Mouse (Mus musculus): ENCODE data around the gene Nlrc5.
"Not testable (repeated sequence)": the region's sequence is repeated elsewhere in the genome, so short reads cannot be mapped to it uniquely, and the experiment has no call there.

Nlrc5 gene

GRCm38 (mm10) chr8:94433981-94434466 lies at the start of gene Nlrc5:
Nlrc5 (plus strand) TSS chr8:94434356.
- peak; percentile 58 to 72 for DNase-seq (ENCODE audit: low spot score in 2 of 2)

GRCm38 (mm10) chr8:94385506-94386213 lies 48.5 kb upstream of the Nlrc5 start:
- DNase-seq (ENCODE audit: low spot score in 2 of 2) = no peak

DNA sequence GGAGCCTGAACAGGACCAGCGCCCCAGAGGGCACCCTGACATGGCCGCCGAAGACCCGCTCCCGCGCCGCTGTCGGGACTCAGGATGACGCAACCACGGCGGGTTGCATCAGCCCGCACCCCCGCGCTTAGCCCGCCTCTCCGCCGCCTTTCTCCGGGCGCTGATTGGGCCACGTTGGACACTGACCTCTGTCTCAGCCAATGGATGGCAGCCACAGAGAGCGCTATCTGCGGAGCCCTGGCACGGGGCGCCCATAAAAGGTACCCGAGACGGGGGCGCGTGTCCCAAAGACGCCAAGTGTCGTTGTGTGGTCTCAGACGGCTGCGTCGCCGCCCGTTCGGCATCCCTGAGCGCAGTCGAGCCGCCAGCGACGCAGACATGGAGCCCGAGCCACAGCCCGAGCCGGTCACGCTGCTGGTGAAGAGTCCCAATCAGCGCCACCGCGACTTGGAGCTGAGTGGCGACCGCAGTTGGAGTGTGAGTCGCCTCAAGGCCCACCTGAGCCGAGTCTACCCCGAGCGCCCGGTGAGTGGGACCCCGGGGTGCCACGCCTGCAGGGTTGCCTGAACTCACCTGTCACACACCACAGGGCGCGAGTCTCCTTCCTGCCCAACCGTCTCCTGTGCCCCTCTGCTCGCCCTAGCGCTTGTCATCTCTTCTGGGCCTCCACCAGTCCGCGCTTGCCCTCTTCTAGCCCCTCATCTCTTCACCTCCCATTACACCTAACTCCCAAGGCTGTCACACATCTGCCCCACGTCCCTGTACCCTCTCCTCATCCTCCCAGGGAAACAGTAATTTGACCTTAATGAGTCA lies 47.7 kb upstream of the Nlrc5 start, which contains the start of gene Herpud1:
Gene Herpud1 (plus strand): TSS at position 225 of the 813 bp plus-strand sequence.
- DNase-seq (ENCODE audit: low spot score in 2 of 2) = peak; percentile 96 to 97

DNA sequence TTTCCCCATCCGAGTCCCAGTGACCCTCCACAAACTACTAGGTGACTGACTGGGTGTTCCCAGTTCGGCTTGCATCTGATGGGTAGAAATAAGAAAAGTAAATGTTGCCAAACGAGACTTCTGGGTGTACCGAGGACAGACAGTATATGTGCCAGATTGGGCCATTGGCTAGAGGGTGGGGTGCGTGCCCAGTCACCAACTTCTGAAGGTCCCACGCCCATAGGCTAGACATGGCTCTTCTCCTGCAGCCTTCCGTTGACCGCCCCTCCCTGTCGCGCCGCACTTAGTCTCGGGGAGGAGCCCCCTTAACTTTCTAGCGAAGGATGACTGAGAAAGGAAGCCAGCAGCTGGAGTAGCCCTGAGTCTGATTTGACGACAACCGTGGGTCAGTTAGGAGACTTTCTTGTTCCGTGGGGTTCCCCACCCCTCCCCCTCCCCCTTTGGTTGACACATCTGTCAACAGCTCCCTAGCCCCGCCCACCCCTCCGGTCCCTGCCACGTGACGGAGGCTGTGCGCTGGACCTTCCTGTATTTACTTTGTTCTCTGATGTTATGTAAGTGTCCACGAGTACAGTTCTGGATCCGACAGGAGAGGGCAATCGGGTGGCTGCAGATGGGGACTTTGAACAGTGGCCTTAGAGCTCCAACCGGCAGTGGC lies 47.0 kb upstream of the Nlrc5 start:
- DNase-seq (ENCODE audit: low spot score in 2 of 2) = peak; percentile 75 to 86

- no peak for DNase-seq (ENCODE audit: low spot score in 2 of 2)
Measured at GRCm38 (mm10) chr8:94387785-94388184, 46.4 kb upstream of the Nlrc5 start.

DNA sequence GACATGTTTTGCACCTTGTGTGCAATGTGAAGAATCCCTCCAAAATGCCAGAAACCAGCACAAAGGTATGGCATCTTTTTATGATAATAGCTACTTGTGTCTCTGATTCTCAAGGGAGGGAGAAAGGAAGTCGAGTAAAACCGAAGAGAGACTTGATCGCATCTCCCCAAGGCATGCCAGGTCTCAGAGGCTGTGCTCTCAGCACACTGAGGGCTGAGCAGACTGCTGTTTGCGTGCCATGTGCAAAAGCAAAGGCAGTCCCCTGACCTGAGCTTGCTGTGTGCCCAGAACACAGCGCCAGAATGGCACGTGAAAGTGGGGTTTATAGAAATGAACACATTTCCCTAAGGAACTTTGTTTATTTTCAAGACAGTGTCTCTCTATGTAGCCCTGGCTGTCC lies 44.6 kb upstream of the Nlrc5 start:
- DNase-seq (ENCODE audit: low spot score in 2 of 2) = no peak

- DNase-seq (ENCODE audit: low spot score in 2 of 2) = no peak
Measured at GRCm38 (mm10) chr8:94390429-94390828, 43.7 kb upstream of the Nlrc5 start.

DNA sequence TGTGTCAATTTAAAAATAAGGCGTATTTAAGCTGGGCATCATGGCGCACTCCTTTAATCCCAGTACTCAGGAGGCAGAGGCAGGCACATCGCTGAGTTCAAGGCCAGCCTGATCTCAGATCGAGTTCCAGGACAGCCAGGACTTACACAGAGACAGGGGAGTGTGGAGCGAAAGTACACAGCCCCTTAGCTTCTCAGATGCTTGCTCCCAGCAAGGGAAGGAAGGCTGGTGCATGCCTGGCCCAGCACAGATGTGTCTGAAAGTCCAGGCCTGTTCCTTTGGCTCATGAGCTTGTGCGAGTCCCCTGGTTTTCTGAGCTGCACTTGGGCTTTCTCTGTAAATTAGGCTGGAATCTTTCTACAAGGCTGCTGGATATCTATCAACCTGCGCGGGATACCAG lies 43.2 kb upstream of the Nlrc5 start:
- no peak for DNase-seq (ENCODE audit: low spot score in 2 of 2)

GRCm38 (mm10) chr8:94392147-94392546 lies 42.0 kb upstream of the Nlrc5 start:
- DNase-seq (ENCODE audit: low spot score in 2 of 2) = no peak

- DNase-seq (ENCODE audit: low spot score in 2 of 2) = no peak
Measured at GRCm38 (mm10) chr8:94392648-94393047, 41.5 kb upstream of the Nlrc5 start.

DNA sequence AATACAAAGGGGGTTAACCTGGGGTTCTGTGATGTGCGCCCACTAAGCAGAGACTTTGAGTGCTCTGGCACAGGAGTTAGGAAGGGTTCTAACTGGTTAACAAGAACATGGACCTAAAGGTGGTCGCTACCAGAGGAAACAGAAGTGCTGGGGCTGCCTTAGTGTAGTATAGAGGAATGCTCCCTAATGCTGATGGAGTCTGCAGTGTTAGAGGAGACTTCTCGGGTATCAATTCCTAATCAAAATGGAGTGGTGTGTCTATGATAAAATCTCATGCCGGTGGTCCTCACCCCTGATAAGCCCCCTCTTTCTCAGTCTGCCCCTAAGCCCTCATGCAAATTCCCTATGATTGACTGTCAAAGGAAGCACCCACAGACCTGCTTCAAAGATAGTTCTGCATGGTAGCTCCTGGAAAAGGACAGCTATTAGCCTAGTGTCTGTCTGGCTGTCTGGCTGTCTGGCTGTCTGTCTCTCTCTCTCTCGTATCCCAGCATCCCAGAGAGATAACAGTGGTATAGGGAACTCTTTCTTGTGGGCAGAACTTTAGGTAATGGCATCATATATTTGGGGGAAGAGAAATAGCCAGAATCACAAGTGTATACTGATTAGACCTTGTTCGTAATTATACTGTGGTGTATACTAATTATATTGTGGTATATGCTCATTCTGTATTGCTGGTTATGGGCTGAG lies 38.2 kb upstream of the Nlrc5 start:
- no peak for DNase-seq (ENCODE audit: low spot score in 2 of 2)

GRCm38 (mm10) chr8:94396964-94397657 lies 37.0 kb upstream of the Nlrc5 start:
- peak in 1 of 2 experiments; percentile 30 for DNase-seq (ENCODE audit: low spot score in 2 of 2)

GRCm38 (mm10) chr8:94398587-94398986 lies 35.6 kb upstream of the Nlrc5 start:
- DNase-seq (ENCODE audit: low spot score in 2 of 2) = no peak

DNA sequence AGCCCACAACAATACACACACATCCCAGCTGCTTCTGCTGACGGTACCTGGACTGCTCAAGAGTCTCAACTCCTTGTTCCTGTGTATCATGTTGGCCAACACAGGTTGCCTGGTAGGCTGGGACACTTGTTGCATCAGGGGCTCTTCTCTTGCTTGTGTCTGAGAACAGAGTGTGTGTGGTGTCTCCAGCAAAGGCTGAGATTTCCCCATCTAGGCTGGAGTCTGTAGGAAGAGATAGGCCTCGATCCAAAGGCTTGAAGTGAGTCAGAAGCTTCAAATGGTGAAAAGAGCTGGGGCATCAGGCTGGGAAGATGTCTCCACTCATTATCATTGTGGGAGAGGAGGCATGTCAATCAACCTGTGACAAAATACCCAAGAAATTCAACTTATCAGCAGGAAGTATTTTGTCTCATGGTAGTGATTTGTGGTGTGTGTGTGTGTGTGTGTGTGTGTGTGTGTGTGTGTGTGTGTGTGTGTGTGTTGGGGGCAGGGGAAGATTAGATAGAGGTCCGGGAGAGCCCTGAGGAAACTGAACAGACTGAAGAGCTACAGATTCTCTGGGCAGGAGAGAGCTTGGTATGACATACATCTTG lies 34.7 kb upstream of the Nlrc5 start:
- no peak for DNase-seq (ENCODE audit: low spot score in 2 of 2)

DNA sequence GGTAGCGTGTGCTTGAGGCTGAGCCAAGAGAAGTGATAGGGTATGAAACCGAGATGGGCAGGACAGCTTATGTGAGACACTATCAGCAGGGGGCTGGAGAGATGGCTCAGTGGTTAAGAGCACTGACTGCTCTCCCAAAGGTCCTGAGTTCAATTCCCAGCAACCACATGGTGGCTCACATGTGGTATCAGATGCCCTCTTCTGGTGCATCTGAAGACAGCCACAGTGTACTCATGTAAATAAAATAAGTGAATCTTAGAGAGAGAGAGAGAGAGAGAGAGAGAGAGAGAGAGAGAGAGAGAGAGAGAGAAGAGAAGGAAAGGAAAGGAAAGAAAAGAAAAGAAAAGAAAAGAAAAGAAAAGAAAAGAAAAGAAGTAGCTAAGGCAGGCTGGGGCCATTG lies 34.2 kb upstream of the Nlrc5 start:
- not testable (repeated sequence) for DNase-seq (ENCODE audit: low spot score in 2 of 2)

DNA sequence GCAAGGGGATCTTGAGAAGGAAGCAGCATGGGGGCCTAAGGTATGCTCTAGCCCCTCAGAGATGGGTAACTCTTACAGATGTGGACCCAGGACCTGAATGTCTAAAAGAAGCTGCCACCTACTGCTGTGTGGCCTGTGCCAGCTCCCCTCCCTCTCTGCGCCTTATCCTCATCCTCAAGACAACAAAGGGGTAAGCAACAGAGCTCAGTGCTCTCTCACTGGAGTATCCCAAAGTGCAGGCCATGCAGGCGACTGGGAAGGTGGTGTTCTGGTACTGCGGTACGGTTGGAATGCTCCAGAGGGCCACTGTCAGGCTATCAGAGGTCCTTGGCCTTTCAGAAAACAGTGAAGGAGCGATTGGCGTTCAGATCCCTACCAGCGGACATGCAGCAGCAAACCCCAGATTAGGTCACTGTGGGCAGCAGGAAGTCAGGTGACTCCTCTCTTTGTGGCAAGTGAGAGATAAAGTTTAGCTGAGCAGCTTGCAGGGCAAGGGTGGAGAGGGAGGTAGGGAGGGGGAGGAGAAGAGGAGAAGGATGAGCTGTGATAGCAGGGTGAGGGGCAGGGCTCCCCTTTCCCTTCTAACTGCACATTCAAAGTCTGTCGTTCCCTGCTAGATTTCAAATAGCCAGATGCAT lies 25.6 kb upstream of the Nlrc5 start:
- no peak for DNase-seq (ENCODE audit: low spot score in 2 of 2)

- DNase-seq (ENCODE audit: low spot score in 2 of 2) = no peak
Measured at GRCm38 (mm10) chr8:94409523-94409922, 24.6 kb upstream of the Nlrc5 start.

GRCm38 (mm10) chr8:94412518-94412917 lies 21.6 kb upstream of the Nlrc5 start:
- no peak for DNase-seq (ENCODE audit: low spot score in 2 of 2)

DNA sequence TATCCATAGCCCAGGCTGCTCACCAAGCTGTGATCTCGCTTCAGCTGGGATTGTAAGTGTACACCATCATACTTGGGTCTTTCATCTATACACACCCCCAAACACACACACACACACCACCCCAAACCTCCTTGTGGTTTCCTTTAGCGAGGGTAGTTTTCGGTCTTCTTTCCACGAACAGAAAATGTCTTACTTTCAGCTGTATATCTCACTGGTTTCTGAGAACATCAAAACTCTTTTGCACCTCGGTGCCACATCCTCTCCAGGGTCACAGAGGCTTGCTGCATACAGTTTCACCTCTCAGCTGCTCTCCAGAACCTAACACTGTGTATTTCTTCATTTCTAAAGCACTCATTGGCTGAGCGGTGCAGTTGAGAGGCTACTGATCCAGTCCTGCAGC lies 20.6 kb upstream of the Nlrc5 start:
- no peak for DNase-seq (ENCODE audit: low spot score in 2 of 2)

DNA sequence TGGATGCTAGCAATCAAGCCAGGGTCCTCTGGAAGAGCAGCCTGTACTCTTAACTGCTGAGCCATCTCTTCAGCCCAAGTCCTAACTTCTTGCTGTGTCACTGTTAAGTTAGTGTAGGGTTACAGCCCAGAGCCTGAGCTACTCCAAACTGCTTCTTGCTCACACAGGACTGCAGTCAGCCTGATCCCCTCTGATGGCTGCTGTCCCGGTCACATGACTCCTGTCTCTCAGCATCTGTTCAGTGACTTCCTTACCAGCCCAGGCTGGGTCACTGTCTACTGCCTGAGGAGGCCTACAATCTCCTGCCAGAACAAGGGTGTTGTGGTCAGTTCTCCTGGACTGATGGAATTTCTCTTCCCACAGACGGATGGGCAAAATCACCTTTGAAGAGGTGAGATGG lies 18.9 kb upstream of the Nlrc5 start:
- DNase-seq (ENCODE audit: low spot score in 2 of 2) = no peak

All from urinary bladder, adult 18-20 months (tissue).